Mouse (Mus musculus) C2C12 (cell line): ENCODE data around the gene Bpifb4. TPM values are rescaled to one million over a fixed set of nuclear protein-coding genes. Genes with fewer than 3 reads are reported as not detected.

Source experiments
- H3K27me3 ChIP-seq: one replicate; pipeline ENCODE4 v1.6.1; 2011; ENCODE audit not compliant: control insufficient read depth, insufficient read depth, insufficient read length
- H3K36me3 ChIP-seq: one replicate; pipeline ENCODE4 v1.6.1; 2011; ENCODE audit not compliant: control insufficient read depth, insufficient read depth
- H3K4me3 ChIP-seq: one replicate; pipeline ENCODE4 v1.5.1; 2011; ENCODE audit warnings: mild to moderate bottlenecking, control low read depth; ENCODE audit not compliant: poor library complexity, insufficient read depth, severe bottlenecking
- H3K79me2 ChIP-seq: one replicate; pipeline ENCODE4 v1.6.1; 2011; ENCODE audit not compliant: control insufficient read depth, insufficient read depth
- H3K79me3 ChIP-seq: one replicate; pipeline ENCODE4 v1.6.1; 2011; ENCODE audit warnings: low read depth, control low read depth
- H3ac ChIP-seq: one replicate; pipeline ENCODE3; 2011; ENCODE audit warnings: low read depth; ENCODE audit not compliant: control insufficient read depth, insufficient read length
- CEBPB ChIP-seq: IDR thresholded peaks from one replicate; pipeline ENCODE4 v1.6.1; 2011; ENCODE audit warnings: low read depth, mild to moderate bottlenecking, control low read depth, moderate library complexity
- CTCF ChIP-seq: IDR thresholded peaks from one replicate; pipeline ENCODE4 v1.5.1; 2011; ENCODE audit not compliant: control insufficient read depth, insufficient read depth, insufficient read length
- FOSL1 ChIP-seq: IDR thresholded peaks from one replicate; pipeline ENCODE4 v1.8.0; 2011; ENCODE audit warnings: mild to moderate bottlenecking, low read length; ENCODE audit not compliant: poor library complexity, insufficient read depth, severe bottlenecking
- MAX ChIP-seq: IDR thresholded peaks from one replicate; pipeline ENCODE4 v1.6.1; 2011; ENCODE audit warnings: mild to moderate bottlenecking, control low read depth
- MYOD1 ChIP-seq: IDR thresholded peaks from one replicate; pipeline ENCODE4 v1.6.1; 2011; ENCODE audit warnings: low read depth; ENCODE audit not compliant: control insufficient read depth, insufficient read length
- MYOG ChIP-seq: IDR thresholded peaks from one replicate; pipeline ENCODE4 v1.6.1; 2011; ENCODE audit not compliant: control insufficient read depth, insufficient read length; ENCODE audit errors: extremely low read depth
- USF1 ChIP-seq: IDR thresholded peaks from one replicate; pipeline ENCODE4 v1.6.1; 2011; ENCODE audit warnings: low read depth, mild to moderate bottlenecking, control low read depth, moderate library complexity
- long read RNA-seq, 2 experiments: library from polyadenylated mRNA; unstranded; transcript quantifications; one replicate each; pipeline ENCODE4 v2.0.0; 2019 to 2020
- polyA plus RNA-seq: library from polyadenylated mRNA; unstranded; fragments of >200 nt; fragmentation: generic; extraction: Trizol; gene quantifications from one replicate; pipeline ENCODE4 v1.2.1, GENCODE M21; 2012; ENCODE audit warnings: missing spikeins

Bpifb4 gene
- polyA plus RNA-seq = 0.04 TPM
- long read RNA-seq, experiment 1 = 0 reads
- long read RNA-seq, experiment 2 = 0 reads

DNA sequence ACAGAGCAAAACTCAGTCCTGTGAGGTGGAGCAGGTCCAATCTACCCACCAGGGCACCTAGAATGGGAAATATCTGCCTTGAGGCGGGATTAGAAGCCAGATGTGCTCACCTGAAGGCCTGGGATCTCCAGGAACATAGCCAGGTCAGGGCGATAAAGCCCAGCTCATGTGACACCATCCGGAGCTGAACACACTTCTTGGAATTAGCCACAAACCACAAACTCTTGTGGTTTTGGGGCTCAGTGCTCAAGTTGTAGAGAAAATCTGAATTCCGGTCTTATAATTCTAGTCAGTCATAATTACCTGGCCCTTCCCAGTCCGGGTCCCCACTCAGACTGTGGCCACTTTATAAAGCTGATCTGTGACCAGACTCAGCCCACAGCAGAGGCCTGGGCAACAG lies at the start of gene Bpifb4:
TSS of gene Bpifb4 (plus strand) at position 370 of the 400 bp plus-strand sequence.
- Histone ChIP-seq H3ac (no peak within 1 kb of the TSS), H3K79me2 (no peaks in the 10 kb centered on the region), H3K4me3 (no peak within 1 kb of the TSS), H3K27me3 (no peaks in the 10 kb centered on the region), H3K79me3 (no peaks in the 10 kb centered on the region), H3K36me3 (no peaks in the 10 kb centered on the region)
- TF ChIP-seq USF1 (peak; percentile 66), MAX (no peak)

DNA sequence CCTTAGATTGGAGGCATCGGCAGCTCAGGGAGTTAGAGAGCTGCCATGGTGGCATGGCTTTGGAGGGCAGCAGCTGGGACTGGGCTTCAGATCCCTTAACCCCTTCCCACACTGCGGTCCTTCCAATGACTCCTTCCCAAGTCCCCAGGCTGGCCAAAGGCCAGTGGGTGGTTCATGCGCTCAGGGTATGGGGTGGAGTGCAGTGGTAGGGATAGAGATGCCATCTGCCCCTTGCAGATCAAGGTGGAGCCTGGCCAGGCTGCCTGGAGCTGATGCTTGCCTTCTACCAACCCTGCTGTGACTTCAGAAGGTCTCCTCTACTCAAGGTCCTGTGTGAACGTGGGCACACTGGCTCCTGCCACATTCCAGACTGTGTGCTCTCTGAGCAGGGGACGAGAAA lies 38.9 kb upstream of the Bpifb4 start:
- Histone ChIP-seq H3K4me3 (no peak overlapping the region), H3K79me2 (no peaks in the 10 kb centered on the region), H3K36me3 (no peaks in the 10 kb centered on the region)

DNA sequence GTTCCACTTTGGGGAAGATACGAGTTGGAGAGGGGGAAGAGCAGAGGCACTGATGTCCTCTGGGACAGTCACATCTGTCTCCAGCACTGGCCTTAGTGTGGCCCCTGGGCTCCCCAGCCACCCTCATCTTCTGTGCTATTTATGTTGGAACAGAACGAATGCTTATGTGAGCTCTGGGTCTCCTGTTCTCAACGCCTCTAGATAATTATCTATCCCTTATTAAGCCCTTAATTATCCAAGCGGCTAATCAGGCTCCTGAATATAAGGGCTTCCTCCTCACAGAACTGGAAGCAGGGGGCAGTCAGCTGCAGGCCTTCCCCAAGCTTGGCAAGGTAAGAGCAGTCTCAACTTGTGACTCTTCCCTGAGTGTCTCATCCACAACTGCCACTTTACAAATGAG lies 37.9 kb upstream of the Bpifb4 start, which contains the start of gene Bpifb6:
TSS of gene Bpifb6 (plus strand) at position 301 of the 400 bp plus-strand sequence.
- Histone ChIP-seq H3K4me3 (no peak within 1 kb of the TSS), H3K79me2 (no peaks in the 10 kb centered on the region), H3K27me3 (peaks cover 3% of the 10 kb centered on the region), H3K36me3 (no peaks in the 10 kb centered on the region), H3ac (no peak within 1 kb of the TSS), H3K79me3 (no peaks in the 10 kb centered on the region)
- no peak for TF ChIP-seq USF1
- TF ChIP-seq MYOG = no peak
- no peak for TF ChIP-seq MYOD1
- TF ChIP-seq CEBPB = no peak
- TF ChIP-seq CTCF = no peak
- TF ChIP-seq FOSL1 = no peak
- no peak for TF ChIP-seq MAX

More for the DNA sequence above, 38.9 kb upstream of the Bpifb4 start:
- peaks cover 3% of the 10 kb centered on the region for H3K27me3 ChIP-seq
- no peak overlapping the region for H3ac ChIP-seq
- no peaks in the 10 kb centered on the region for H3K79me3 ChIP-seq
- TF ChIP-seq MYOD1 (no peak), USF1 (no peak), MAX (no peak), MYOG (no peak), CTCF (no peak), CEBPB (no peak)

DNA sequence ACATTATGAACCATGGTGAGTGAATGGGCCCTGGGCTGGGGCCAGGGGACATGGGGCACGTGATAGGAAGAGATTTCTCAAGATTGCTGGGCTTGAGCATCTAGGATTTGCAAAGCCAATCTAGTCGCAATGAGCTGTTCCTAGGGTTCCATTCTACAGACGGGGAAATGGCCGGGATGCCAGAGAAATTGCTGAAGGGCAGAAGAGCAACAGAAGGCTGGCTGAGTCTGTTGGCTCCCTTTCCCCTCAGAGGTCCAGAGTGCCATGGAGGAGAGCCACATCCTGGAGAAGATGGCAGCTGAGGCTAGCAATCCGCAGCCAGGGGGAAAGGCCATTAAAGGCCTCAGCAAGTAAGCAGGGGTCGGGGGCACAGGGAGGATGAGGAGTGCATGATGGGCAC lies 35.3 kb upstream of the Bpifb4 start:
- Histone ChIP-seq H3K36me3 (no peaks in the 10 kb centered on the region), H3K79me3 (no peaks in the 10 kb centered on the region), H3K4me3 (no peak overlapping the region), H3ac (no peak overlapping the region), H3K79me2 (no peaks in the 10 kb centered on the region), H3K27me3 (peaks cover 3% of the 10 kb centered on the region)
- no peak for TF ChIP-seq CEBPB
- TF ChIP-seq MAX = no peak
- TF ChIP-seq USF1 = no peak
- TF ChIP-seq MYOG = no peak
- no peak for TF ChIP-seq CTCF
- TF ChIP-seq FOSL1 = no peak
- TF ChIP-seq MYOD1 = no peak

DNA sequence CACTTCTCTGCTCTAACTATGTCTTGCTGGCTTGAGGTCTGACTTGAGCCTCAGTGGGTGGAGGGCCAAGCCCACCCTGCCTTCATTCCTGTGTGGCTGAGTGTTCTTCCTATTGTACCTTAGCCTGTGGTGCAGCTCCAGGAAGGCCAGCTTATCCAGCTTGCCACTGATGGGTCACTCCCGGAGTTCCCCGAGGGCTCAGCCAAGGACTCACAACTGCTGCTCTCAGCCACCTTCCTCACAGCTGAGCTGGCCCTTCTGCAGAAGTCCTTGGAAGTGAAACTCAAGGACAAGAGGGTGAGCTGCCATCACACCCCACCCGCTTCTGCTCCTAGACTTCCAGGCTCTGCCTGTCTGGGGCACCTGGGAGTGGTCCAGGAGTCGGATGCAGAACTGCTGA lies 31.4 kb upstream of the Bpifb4 start:
- Histone ChIP-seq H3ac (no peak overlapping the region), H3K27me3 (peaks cover 3% of the 10 kb centered on the region), H3K36me3 (no peaks in the 10 kb centered on the region), H3K79me2 (no peaks in the 10 kb centered on the region), H3K79me3 (no peaks in the 10 kb centered on the region), H3K4me3 (no peak overlapping the region)
- TF ChIP-seq CEBPB (no peak), MAX (no peak), MYOD1 (no peak), FOSL1 (no peak), CTCF (no peak), MYOG (no peak), USF1 (no peak)

DNA sequence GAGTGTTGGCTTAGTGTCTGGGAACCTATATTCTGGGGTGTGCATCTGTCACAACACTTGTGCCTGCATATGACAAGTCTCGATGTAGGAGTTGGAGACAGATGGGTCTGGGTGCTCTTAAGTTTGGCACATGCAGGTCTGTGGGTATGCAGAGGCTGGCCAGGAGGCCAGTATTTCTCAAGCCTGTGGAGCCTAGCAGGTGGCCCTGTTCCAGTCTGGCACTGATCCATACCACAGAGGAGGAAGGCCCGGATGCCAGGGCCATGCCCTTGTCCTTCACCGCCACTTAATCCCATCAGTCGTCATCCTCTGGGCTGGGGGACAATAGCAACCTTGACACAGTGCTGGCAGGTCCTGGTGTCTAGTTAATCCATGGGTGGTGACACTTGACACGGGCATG lies 23.9 kb upstream of the Bpifb4 start:
- Histone ChIP-seq H3K27me3 (no peaks in the 10 kb centered on the region), H3K4me3 (no peak overlapping the region), H3K36me3 (no peaks in the 10 kb centered on the region), H3ac (no peak overlapping the region), H3K79me3 (no peaks in the 10 kb centered on the region), H3K79me2 (no peaks in the 10 kb centered on the region)
- TF ChIP-seq MYOG (no peak), CTCF (no peak), USF1 (no peak), MAX (no peak), FOSL1 (no peak), CEBPB (no peak), MYOD1 (no peak)
